Mouse (Mus musculus) ES-Bruce4 (cell line): ENCODE measurements around the gene Igfbp6. TPM values are rescaled to one million over a fixed set of nuclear protein-coding genes. Genes with fewer than 3 reads are reported as not detected.
A peak's percentile ranks its signal among the peaks of the same experiment; 100 is the strongest.

Source experiments
- H3K27ac ChIP-seq: 2 replicates; pipeline ENCODE4 v1.5.1; 2012; ENCODE audit warnings: low read length, inconsistent platforms; ENCODE audit not compliant: insufficient read depth
- H3K27me3 ChIP-seq: 2 replicates; pipeline ENCODE4 v1.6.1; 2012; ENCODE audit warnings: mild to moderate bottlenecking, low read length, inconsistent platforms; ENCODE audit not compliant: control insufficient read depth, poor library complexity, insufficient read depth, severe bottlenecking
- H3K36me3 ChIP-seq: 2 replicates; pipeline ENCODE4 v1.6.1; 2012; ENCODE audit warnings: inconsistent platforms, mild to moderate bottlenecking, low read length, moderate library complexity; ENCODE audit not compliant: control insufficient read depth, poor library complexity, insufficient read depth, severe bottlenecking
- H3K4me1 ChIP-seq: one replicate; pipeline ENCODE4 v1.8.1; 2011; ENCODE audit warnings: low read length; ENCODE audit not compliant: control insufficient read depth, insufficient read depth
- H3K4me3 ChIP-seq: 2 replicates; pipeline ENCODE4 v1.5.1; 2011; ENCODE audit warnings: low read depth, mild to moderate bottlenecking, low read length
- H3K9ac ChIP-seq: 2 replicates; pipeline ENCODE4 v1.6.1; 2012; ENCODE audit warnings: low read depth, mild to moderate bottlenecking, inconsistent platforms; ENCODE audit not compliant: poor library complexity, severe bottlenecking
- H3K9me3 ChIP-seq: replicated peaks from 2 replicates; pipeline ENCODE4 v1.6.1; 2012; ENCODE audit warnings: mild to moderate bottlenecking, low read length, inconsistent platforms; ENCODE audit not compliant: control insufficient read depth, poor library complexity, insufficient read depth, severe bottlenecking
- CTCF ChIP-seq: IDR thresholded peaks from one replicate; pipeline ENCODE4 v1.8.1; 2011; ENCODE audit warnings: low read depth, low read length
- EP300 ChIP-seq: IDR thresholded peaks from 2 replicates; pipeline ENCODE4 v1.6.1; 2011; ENCODE audit warnings: low read depth, low read length; ENCODE audit not compliant: insufficient read depth
- POLR2A ChIP-seq: IDR thresholded peaks from one replicate; pipeline ENCODE4 v1.8.1; 2011; ENCODE audit warnings: low read length; ENCODE audit not compliant: insufficient read depth
- polyA plus RNA-seq: library from polyadenylated mRNA; stranded (reverse); fragments of >200 nt; gene quantifications from 2 replicates; pipeline ENCODE4 v1.2.4, GENCODE M21; 2011; ENCODE audit warnings: low read depth; ENCODE audit not compliant: missing spikeins, insufficient read depth, insufficient read length

The Igfbp6 gene
- polyA plus RNA-seq, 1 experiment = 2.2 TPM

- Histone ChIP-seq H3K4me3 (no peak overlapping the region), H3K9ac (no peak overlapping the region), H3K36me3 (no peaks in the 10 kb centered on the region), H3K27ac (no peak overlapping the region), H3K27me3 (no peaks in the 10 kb centered on the region), H3K9me3 (no peaks in the 10 kb centered on the region), H3K4me1 (peaks cover 3% of the 10 kb centered on the region)
- TF ChIP-seq EP300 (no peak), CTCF (no peak), POLR2A (no peak)
Observed at GRCm38 (mm10) chr15:102163900-102164693, 19.9 kb downstream of the Igfbp6 start.

DNA sequence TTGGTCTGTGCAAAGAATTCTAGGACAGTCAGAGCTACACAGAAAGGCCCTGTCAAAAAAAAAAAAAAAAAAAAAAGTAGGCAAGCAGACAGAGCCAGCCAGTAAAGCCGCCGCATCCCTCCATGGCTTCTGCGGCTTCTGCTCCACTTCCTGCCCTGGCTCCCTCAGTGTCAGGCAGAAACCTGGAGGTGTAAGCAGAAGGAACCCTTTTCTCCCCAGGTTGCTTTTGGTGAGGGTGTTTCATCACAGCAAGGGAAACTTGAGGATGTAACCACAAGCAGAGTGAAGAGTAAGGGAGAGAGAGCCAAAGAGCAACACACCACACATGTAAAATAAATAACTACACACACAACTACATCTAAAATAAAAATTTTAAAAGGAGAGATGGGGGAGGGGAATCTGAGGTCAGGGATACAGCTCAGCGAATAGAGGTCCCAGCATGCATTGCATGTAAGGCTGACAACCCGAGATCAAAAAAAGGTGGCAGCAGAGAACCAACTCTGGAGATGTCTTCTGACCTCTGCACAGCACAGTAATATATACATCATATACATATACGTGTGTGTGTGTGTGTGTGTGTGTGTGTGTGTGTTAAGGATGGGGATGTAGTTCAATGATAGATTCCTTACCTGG is 21.4 kb downstream of the Igfbp6 start:
- Histone ChIP-seq H3K4me1 (peaks cover 3% of the 10 kb centered on the region), H3K27ac (no peak overlapping the region), H3K9ac (no peak overlapping the region), H3K36me3 (no peaks in the 10 kb centered on the region), H3K27me3 (no peaks in the 10 kb centered on the region), H3K9me3 (no peaks in the 10 kb centered on the region), H3K4me3 (no peak overlapping the region)
- TF ChIP-seq POLR2A (no peak), EP300 (no peak), CTCF (no peak)

DNA sequence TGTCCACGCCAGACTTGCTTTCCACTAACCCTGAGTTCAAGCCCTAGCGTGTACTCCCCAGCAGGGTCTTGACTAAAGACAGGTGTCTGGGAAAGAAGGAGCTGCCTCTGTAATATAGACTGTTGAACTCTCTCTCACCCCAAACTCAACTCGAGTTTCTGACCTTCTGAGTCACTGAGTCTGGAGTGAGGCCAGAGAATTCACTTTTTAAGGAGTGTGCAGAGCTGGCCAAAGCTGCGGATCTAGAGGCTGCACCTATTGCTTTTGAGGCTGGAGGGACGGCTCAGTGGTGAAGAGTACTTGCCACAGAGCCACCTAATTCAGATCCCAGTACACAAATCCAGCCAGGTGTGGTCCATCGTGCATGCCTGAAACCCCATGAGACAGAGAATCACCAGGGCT is 23.5 kb downstream of the Igfbp6 start:
- Histone ChIP-seq H3K27me3 (no peaks in the 10 kb centered on the region), H3K9me3 (no peaks in the 10 kb centered on the region), H3K4me1 (no peaks in the 10 kb centered on the region), H3K9ac (no peak overlapping the region), H3K27ac (no peak overlapping the region), H3K4me3 (no peak overlapping the region), H3K36me3 (no peaks in the 10 kb centered on the region)
- TF ChIP-seq CTCF (no peak), EP300 (no peak)

DNA sequence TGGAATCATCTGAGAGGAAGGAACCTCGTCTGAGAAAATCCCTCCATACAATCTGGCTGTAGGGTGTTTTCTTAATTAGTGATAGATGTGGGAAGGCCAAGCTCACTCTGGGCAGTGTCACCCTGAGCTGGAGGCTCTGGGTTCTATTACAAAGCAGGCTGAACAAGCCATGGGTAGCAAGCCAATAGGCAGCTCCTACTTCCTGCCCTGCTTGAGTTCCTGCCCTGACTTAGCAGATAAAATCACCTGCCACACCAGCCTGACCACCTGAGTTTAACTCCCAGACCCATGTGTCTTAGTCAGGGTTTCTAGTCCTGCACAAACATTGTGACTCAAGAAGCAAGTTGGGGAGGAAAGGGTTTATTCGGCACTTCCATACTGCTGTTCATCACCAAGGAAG is 24.9 kb downstream of the Igfbp6 start:
- Histone ChIP-seq H3K9me3 (no peaks in the 10 kb centered on the region), H3K9ac (no peak overlapping the region), H3K27me3 (no peaks in the 10 kb centered on the region), H3K27ac (no peak overlapping the region), H3K4me3 (no peak overlapping the region), H3K4me1 (no peaks in the 10 kb centered on the region), H3K36me3 (no peaks in the 10 kb centered on the region)
- TF ChIP-seq POLR2A = no peak
- no peak for TF ChIP-seq EP300
- TF ChIP-seq CTCF = no peak

DNA sequence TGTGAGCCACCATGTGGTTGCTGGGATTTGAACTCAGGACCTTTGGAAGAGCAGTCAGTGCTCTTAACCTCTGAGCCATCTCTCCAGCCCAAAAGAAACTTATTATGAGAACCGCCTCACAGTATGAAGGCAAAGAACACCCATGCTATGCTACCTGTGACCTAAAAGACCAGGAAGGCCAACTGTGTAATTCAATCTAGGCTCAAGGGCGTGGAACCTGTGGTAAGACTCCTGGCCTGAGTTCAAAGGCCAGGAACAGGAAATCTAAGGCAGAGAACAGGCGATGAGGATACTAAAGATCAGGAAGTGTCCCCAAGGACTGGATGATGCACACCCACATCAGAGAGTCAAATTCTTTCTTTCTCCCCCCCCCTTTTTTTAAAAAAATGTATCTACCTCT is 29.4 kb downstream of the Igfbp6 start:
- Histone ChIP-seq H3K9me3 (no peaks in the 10 kb centered on the region), H3K36me3 (no peaks in the 10 kb centered on the region), H3K27me3 (no peaks in the 10 kb centered on the region), H3K9ac (no peak overlapping the region), H3K4me1 (no peaks in the 10 kb centered on the region), H3K4me3 (no peak overlapping the region), H3K27ac (no peak overlapping the region)
- TF ChIP-seq EP300 (no peak), CTCF (no peak), POLR2A (no peak)

GRCm38 (mm10) chr15:102175736-102176319 is 31.7 kb downstream of the Igfbp6 start:
- Histone ChIP-seq H3K27ac (peak overlapping the region; percentile 22; the same call in 1 of the 2 replicates), H3K36me3 (no peaks in the 10 kb centered on the region), H3K4me3 (no peak overlapping the region), H3K27me3 (no peaks in the 10 kb centered on the region), H3K9ac (no peak overlapping the region), H3K4me1 (no peaks in the 10 kb centered on the region), H3K9me3 (no peaks in the 10 kb centered on the region)
- TF ChIP-seq EP300 = peak; percentile 91
- TF ChIP-seq POLR2A = no peak
